Comparison of ENCODE assay signal across 20 mouse cellular contexts in genomic region chr1:36564101-36564500, GRCm38 (mm10). TPM values are rescaled to one million over a fixed set of nuclear protein-coding genes. Genes with fewer than 3 reads are reported as not detected.
DNase-seq lines count a peak whose midpoint lies in the region; ATAC-seq lines count a peak whose summit lies in the region.
"Had no signal": no experiment of that assay in that cellular context is flagged by ENCODE, and none has a peak within 500 bp of the region (broad histone marks: within the 10 kb centered on the region; RNA-seq: fewer than 3 reads in every experiment).

No protein-coding gene starts in this region.

- 0 out of 2 replicates have a peak, but pooled peaks have one; percentile 7 for ATAC-seq in granulocyte monocyte progenitor cell, adult 5-6 weeks (replicated peaks; ENCODE audit: poor library complexity, severe bottlenecking)
- ATAC-seq in hindbrain, embryonic 12.5 days (ENCODE audit: low FRiP score): no peak
- ATAC-seq: forebrain, embryonic 14.5 days; hindbrain, postnatal 0 days; midbrain, embryonic 16.5 days had no signal

- H3K9ac ChIP-seq in hindbrain, embryonic 12.5 days: no peak overlapping the region
- H3K9ac ChIP-seq: embryonic facial prominence, embryonic 12.5 days; liver, embryonic 13.5 days had no signal

- intact Hi-C loops in left cerebral cortex, postnatal 10 days (cut with DNase I): no loop called here

- DNase-seq in adrenal gland, postnatal 36 days: peak; percentile 40 to 58
- DNase-seq in adrenal gland, adult 8-10 months: no peak
- peak; percentile 63 for DNase-seq in 416B (ENCODE audit: low read depth)
- peak; percentile 54 for DNase-seq in kidney, postnatal 14 days
- DNase-seq in thymus, postnatal 4 days: no peak
- DNase-seq in left cerebral cortex, postnatal 10 days (ENCODE audit: extremely low spot score in 1 of 2, low spot score in 2 of 2): no peak
- DNase-seq: cerebellum, postnatal 10 days; liver, embryonic 13.5 days; lung, postnatal 14 days; retina, postnatal 1 day; thymus, adult 18-20 months had no signal

- no peak overlapping the region for H3K27ac ChIP-seq in hindbrain, embryonic 12.5 days
- H3K27ac ChIP-seq: embryonic facial prominence, embryonic 12.5 days; hindbrain, postnatal 0 days; liver, embryonic 13.5 days had no signal

- H3K36me3 ChIP-seq in hindbrain, embryonic 12.5 days: no peaks in the 10 kb centered on the region
- H3K36me3 ChIP-seq: embryonic facial prominence, embryonic 12.5 days; liver, embryonic 13.5 days had no signal

- 82% methylated on average over 6 of the region's 6 CpGs for WGBS in hindbrain, embryonic 12.5 days

- H3K4me1 ChIP-seq in hindbrain, embryonic 12.5 days: peaks cover 19% of the 10 kb centered on the region

- H3K27me3 ChIP-seq in hindbrain, embryonic 12.5 days: peaks cover 5% of the 10 kb centered on the region; the same call in 1 of the 2 replicates
- H3K27me3 ChIP-seq: embryonic facial prominence, embryonic 12.5 days had no signal

- H3K4me3 ChIP-seq in hindbrain, embryonic 12.5 days: no peak overlapping the region
- H3K4me3 ChIP-seq: embryonic facial prominence, embryonic 12.5 days; liver, embryonic 13.5 days had no signal

- no peaks in the 10 kb centered on the region for H3K9me3 ChIP-seq in hindbrain, embryonic 12.5 days (replicated peaks)
- H3K9me3 ChIP-seq: embryonic facial prominence, embryonic 12.5 days; liver, embryonic 13.5 days had no signal

- H3K4me2 ChIP-seq in hindbrain, embryonic 12.5 days (replicated peaks): no peak overlapping the region
- H3K4me2 ChIP-seq: embryonic facial prominence, embryonic 12.5 days; liver, embryonic 13.5 days had no signal

RNA-seq across cellular contexts. Expression of gene Sema4c, which starts 6.0 kb away (rescaled TPM):
- total RNA-seq in adrenal gland, postnatal 36 days (2021): 10 to 100 TPM; 18.6 to 19.5 TPM
- 10 to 100 TPM; 16.6 to 28.0 (median 23.4) TPM for total RNA-seq in adrenal gland, adult 8-10 months (2022)
- 2.0 and 2.3 TPM in 2 replicates for total RNA-seq in granulocyte monocyte progenitor cell, adult 5-6 weeks (2014; fragmentation: Nextera tagmentation)
- total RNA-seq in granulocyte monocyte progenitor cell, adult 5-6 weeks (2017): 1.9 and 2.1 TPM in 2 replicates
- total RNA-seq in left cerebral cortex, postnatal 10 days (2021): 10 to 100 TPM; 20.9 to 27.4 TPM
- polyA plus RNA-seq in hindbrain, embryonic 12.5 days (2016; fragmentation: Nextera tagmentation; extraction: Ambion mirVana): 33.4 and 35.6 TPM in 2 replicates

RNA-seq across cellular contexts. Expression of gene Ankrd39, which starts 16.9 kb away (rescaled TPM):
- 10 to 100 TPM; 11.3 to 12.6 TPM for total RNA-seq in adrenal gland, postnatal 36 days (2021)
- total RNA-seq in adrenal gland, adult 8-10 months (2022): 10 to 100 TPM; 15.4 to 26.8 (median 18.7) TPM
- 4.9 and 6.5 TPM in 2 replicates for total RNA-seq in granulocyte monocyte progenitor cell, adult 5-6 weeks (2014; fragmentation: Nextera tagmentation)
- total RNA-seq in granulocyte monocyte progenitor cell, adult 5-6 weeks (2017): 3.1 and 7.2 TPM in 2 replicates
- total RNA-seq in left cerebral cortex, postnatal 10 days (2021): 10 to 100 TPM; 13.4 to 18.1 TPM
- 17.8 and 18.8 TPM in 2 replicates for polyA plus RNA-seq in hindbrain, embryonic 12.5 days (2016; fragmentation: Nextera tagmentation; extraction: Ambion mirVana)

RNA-seq across cellular contexts. Expression of gene Gm42417, which starts 24.9 kb away (rescaled TPM):
- under 1 TPM in 1 of 2 experiments, not detected in 1; 0.49 TPM for total RNA-seq in adrenal gland, postnatal 36 days (2021)
- not detected for total RNA-seq in adrenal gland, adult 8-10 months (2022)
- total RNA-seq in granulocyte monocyte progenitor cell, adult 5-6 weeks (2014; fragmentation: Nextera tagmentation): not detected in 2 replicates
- 0.93 TPM in 1 of 2 replicates, not detected in the other for total RNA-seq in granulocyte monocyte progenitor cell, adult 5-6 weeks (2017)
- under 1 TPM in 1 of 2 experiments, not detected in 1; 0.49 TPM for total RNA-seq in left cerebral cortex, postnatal 10 days (2021)
- polyA plus RNA-seq in hindbrain, embryonic 12.5 days (2016; fragmentation: Nextera tagmentation; extraction: Ambion mirVana): not detected in 2 replicates
- total RNA-seq: hindbrain, postnatal 0 days; left cerebral cortex, postnatal 25 days; MEL had no signal
- polyA plus RNA-seq: forebrain, embryonic 14.5 days; heart, embryonic 14.5 days; hindbrain, postnatal 0 days; liver, embryonic 13.5 days had no signal

RNA-seq across cellular contexts. Expression of gene Ankrd23, which starts 27.4 kb away (rescaled TPM):
- 1 to 10 TPM; 6.4 to 8.1 TPM for total RNA-seq in adrenal gland, postnatal 36 days (2021)
- 10 to 100 TPM in 2 of 4 experiments, 1 to 10 TPM in 2; 6.8 to 18.1 (median 11.3) TPM for total RNA-seq in adrenal gland, adult 8-10 months (2022)
- 7.0 and 12.2 TPM in 2 replicates for total RNA-seq in granulocyte monocyte progenitor cell, adult 5-6 weeks (2014; fragmentation: Nextera tagmentation)
- total RNA-seq in granulocyte monocyte progenitor cell, adult 5-6 weeks (2017): 5.8 and 8.4 TPM in 2 replicates
- total RNA-seq in left cerebral cortex, postnatal 10 days (2021): 1 to 10 TPM; 5.3 to 5.8 TPM
- polyA plus RNA-seq in hindbrain, embryonic 12.5 days (2016; fragmentation: Nextera tagmentation; extraction: Ambion mirVana): 14.6 and 18.8 TPM in 2 replicates

RNA-seq across cellular contexts. Expression of gene Cnnm3, which starts 52.4 kb away (rescaled TPM):
- 10 to 100 TPM; 21.5 to 34.2 TPM for total RNA-seq in adrenal gland, postnatal 36 days (2021)
- 10 to 100 TPM; 41.4 to 45.3 (median 42.6) TPM for total RNA-seq in adrenal gland, adult 8-10 months (2022)
- 14.7 and 28.8 TPM in 2 replicates for total RNA-seq in granulocyte monocyte progenitor cell, adult 5-6 weeks (2014; fragmentation: Nextera tagmentation)
- 9.3 and 14.4 TPM in 2 replicates for total RNA-seq in granulocyte monocyte progenitor cell, adult 5-6 weeks (2017)
- total RNA-seq in left cerebral cortex, postnatal 10 days (2021): 10 to 100 TPM; 30.3 to 34.1 TPM
- polyA plus RNA-seq in hindbrain, embryonic 12.5 days (2016; fragmentation: Nextera tagmentation; extraction: Ambion mirVana): 4.5 and 4.6 TPM in 2 replicates

Comparison
In these comparisons a context has a peak if more than half of its experiments do, and no peak if none do; other contexts are left out.
1. DNase-seq: peak in adrenal gland, postnatal 36 days (2 of 2), 416B (single experiment) and kidney, postnatal 14 days (single experiment); none in adrenal gland, adult 8-10 months (single experiment), thymus, postnatal 4 days (single experiment) and left cerebral cortex, postnatal 10 days (0 of 2).
2. RNA of gene Sema4c, which starts 6.0 kb away (total RNA-seq): 20.9 to 27.4 TPM in left cerebral cortex, postnatal 10 days, 16.6 to 28.0 TPM in adrenal gland, adult 8-10 months and 18.6 to 19.5 TPM in adrenal gland, postnatal 36 days; 1.9 to 2.3 TPM in granulocyte monocyte progenitor cell, adult 5-6 weeks; every median in the first group is over 4 times any median in the second.